Mouse (Mus musculus) ES-E14 (cell line): Measurements from ENCODE around the gene Mllt3. TPM values are rescaled to one million over a fixed set of nuclear protein-coding genes. Genes with fewer than 3 reads are reported as not detected.
"Not testable (repeated sequence)": the region's sequence is repeated elsewhere in the genome, so short reads cannot be mapped to it uniquely, and the experiment has no call there.

Source experiments
- DNase-seq: peaks from one replicate; pipeline ENCODE4 v3.0.0-alpha.2; 2013; ENCODE audit warnings: low read depth, low spot score
- H3K27ac ChIP-seq: 2 replicates; pipeline ENCODE4 v1.5.1; 2012; ENCODE audit warnings: low read depth, mild to moderate bottlenecking, low read length, moderate library complexity, mixed read lengths; ENCODE audit not compliant: poor library complexity, insufficient read depth, severe bottlenecking
- H3K36me3 ChIP-seq: 2 replicates; pipeline ENCODE4 v1.6.1; 2012; ENCODE audit warnings: mild to moderate bottlenecking, low read length, moderate library complexity, mixed read lengths; ENCODE audit not compliant: control insufficient read depth, poor library complexity, insufficient read depth, severe bottlenecking
- H3K4me1 ChIP-seq, 2 experiments: fragments of 150-350 bp in 1 of 2; sonication (generic) in 1 of 2; 2 replicates each; pipeline ENCODE4 v1.6.1; 2012; ENCODE audit warnings: low read length in 2 of 2, mild to moderate bottlenecking in 1 of 2, mixed read lengths in 1 of 2; ENCODE audit not compliant: control insufficient read depth in 2 of 2, insufficient read depth in 2 of 2, poor library complexity in 1 of 2
- H3K4me3 ChIP-seq, 2 experiments: fragments of 150-350 bp in 1 of 2; sonication (generic) in 1 of 2; 2 replicates each; pipeline ENCODE4 v1.5.1; 2012; ENCODE audit warnings: low read length in 2 of 2, low read depth in 1 of 2, mild to moderate bottlenecking in 1 of 2, mixed read lengths in 1 of 2; ENCODE audit not compliant: insufficient read depth in 1 of 2, poor library complexity in 1 of 2, severe bottlenecking in 1 of 2
- H3K9ac ChIP-seq: 2 replicates; pipeline ENCODE4 v1.6.1; 2012; ENCODE audit warnings: low read depth, mild to moderate bottlenecking, low read length, mixed read lengths; ENCODE audit not compliant: poor library complexity, insufficient read depth, severe bottlenecking
- H3K9me3 ChIP-seq: fragments of 150-350 bp; sonication (generic); 2 replicates; pipeline ENCODE4 v1.6.1; 2012; ENCODE audit warnings: low read depth, mild to moderate bottlenecking, low read length; ENCODE audit not compliant: control insufficient read depth, insufficient read depth
- CHD2 ChIP-seq: IDR thresholded peaks from 2 replicates; pipeline ENCODE4 v1.6.1; 2014; ENCODE audit warnings: mild to moderate bottlenecking, low read depth, low read length, inconsistent platforms
- HCFC1 ChIP-seq: IDR thresholded peaks from 2 replicates; pipeline ENCODE4 v1.6.1; 2012; ENCODE audit warnings: low read length, inconsistent platforms, borderline replicate concordance; ENCODE audit not compliant: insufficient read depth
- MAFK ChIP-seq: IDR thresholded peaks from 2 replicates; pipeline ENCODE4 v1.6.1; 2014; ENCODE audit warnings: mild to moderate bottlenecking, low read depth, low read length, inconsistent platforms; ENCODE audit not compliant: insufficient read depth
- ZC3H11A ChIP-seq: IDR thresholded peaks from 2 replicates; pipeline ENCODE4 v1.6.1; 2012; ENCODE audit warnings: low read depth, mild to moderate bottlenecking, inconsistent platforms, low read length, borderline replicate concordance
- ZNF384 ChIP-seq: IDR thresholded peaks from 2 replicates; pipeline ENCODE4 v1.6.1; 2012; ENCODE audit warnings: low read depth, low read length, inconsistent platforms
- in situ Hi-C, 2 experiments: fragments of 600-800 bp; cut with MboI; formaldehyde crosslinking; loops; one replicate each; pipeline ENCODE4 v1.15.1; 2025; ENCODE audit warnings: low sequenced_read_pairs in 2 of 2, inconsistent platforms in 1 of 2; ENCODE audit not compliant: unreplicated experiment in 2 of 2
- total RNA-seq: library from RNA; depleted of rRNA; stranded (reverse); fragments of 300-350 nt; gene quantifications from 2 replicates; pipeline ENCODE4 v1.2.3, GENCODE M21; 2012

Mllt3 gene
- total RNA-seq, 1 experiment: 11.1 TPM

- DNase-seq: no peak
- TF ChIP-seq HCFC1 (no peak), ZNF384 (no peak), CHD2 (no peak), MAFK (no peak), ZC3H11A (no peak)
- in situ Hi-C loops: no loop called here
- Histone ChIP-seq H3K9ac (no peak overlapping the region), H3K4me1 (no peaks in the 10 kb centered on the region), H3K4me3 (no peak overlapping the region), H3K36me3 (no peaks in the 10 kb centered on the region), H3K27ac (no peak overlapping the region), H3K9me3 (no peaks in the 10 kb centered on the region)
Measured at GRCm38 (mm10) chr4:87977820-87978448, 55.2 kb downstream of the Mllt3 start.

DNA sequence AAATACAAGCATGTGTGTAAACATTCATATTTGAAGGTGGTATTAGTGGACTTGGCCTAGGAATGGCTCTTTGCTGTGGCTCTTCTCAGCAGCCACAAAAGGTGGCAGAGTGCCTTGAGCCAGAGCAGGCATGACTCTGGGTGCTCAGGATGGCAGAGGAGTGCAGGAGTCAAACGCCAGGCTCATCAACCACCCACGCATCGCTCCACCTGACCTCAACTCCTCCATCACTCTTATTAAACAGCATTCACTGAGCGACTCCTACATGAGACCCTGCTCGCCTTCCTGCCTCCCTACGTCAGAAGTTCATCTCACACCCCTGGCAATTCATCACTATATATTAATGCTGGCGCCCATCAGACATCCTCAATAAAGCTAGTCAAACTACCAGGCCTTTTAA, 67.3 kb downstream of the Mllt3 start:
- TF ChIP-seq ZNF384: no peak
- TF ChIP-seq HCFC1: no peak
- no peak for TF ChIP-seq MAFK
- TF ChIP-seq CHD2: no peak
- TF ChIP-seq ZC3H11A: no peak
- H3K9ac ChIP-seq: no peak overlapping the region
- H3K4me3 ChIP-seq: no peak overlapping the region
- H3K27ac ChIP-seq: no peak overlapping the region
- H3K4me1 ChIP-seq: no peaks in the 10 kb centered on the region; a peak in 1 of 4 replicates
- DNase-seq: no peak
- no peaks in the 10 kb centered on the region for H3K9me3 ChIP-seq
- H3K36me3 ChIP-seq: no peaks in the 10 kb centered on the region
- in situ Hi-C loops: no loop called here

DNA sequence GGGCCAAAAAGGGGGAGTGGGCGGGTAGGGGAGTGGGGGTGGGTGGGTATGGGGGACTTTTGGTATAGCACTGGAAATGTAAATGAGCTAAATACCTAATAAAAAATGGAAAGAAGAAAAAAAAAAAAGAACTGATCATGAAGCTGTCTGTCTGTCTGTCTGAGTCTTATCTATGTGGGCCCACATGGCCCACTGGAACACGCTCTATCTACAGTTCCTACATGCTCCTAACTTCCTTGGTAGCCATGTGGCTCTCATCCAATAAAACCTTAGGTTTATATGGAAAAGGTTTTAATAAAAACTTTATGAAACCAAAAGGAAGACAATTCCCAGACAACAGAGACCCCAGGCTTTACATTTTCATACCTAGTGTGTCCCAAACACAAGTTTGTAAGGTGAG, 68.3 kb downstream of the Mllt3 start:
- H3K27ac ChIP-seq, H3K9me3 ChIP-seq, H3K4me3 ChIP-seq, H3K9ac ChIP-seq, in situ Hi-C loops, DNase-seq, H3K36me3 ChIP-seq, H3K4me1 ChIP-seq: not testable (repeated sequence)

DNA sequence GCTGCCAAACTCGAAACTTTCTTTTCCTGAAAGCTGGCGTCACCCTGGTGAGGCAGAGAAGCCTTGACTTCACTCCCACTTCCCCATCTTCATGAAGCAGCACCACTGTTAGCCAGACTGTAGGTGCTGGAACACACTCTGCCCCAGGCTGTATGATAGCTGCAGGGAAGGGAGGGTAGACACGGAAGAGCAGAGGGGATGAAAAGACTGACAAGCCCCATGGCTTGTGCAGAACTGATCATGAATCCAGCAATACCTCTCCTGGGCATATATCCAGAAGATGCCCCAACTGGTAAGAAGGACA, 69.4 kb downstream of the Mllt3 start:
- TF ChIP-seq ZNF384 (no peak), HCFC1 (no peak), ZC3H11A (no peak), MAFK (no peak), CHD2 (no peak)
- in situ Hi-C loops: no loop called here
- H3K4me3 ChIP-seq: no peak overlapping the region

GRCm38 (mm10) chr4:87963055-87963772, 70.0 kb downstream of the Mllt3 start:
- no peak overlapping the region for H3K4me3 ChIP-seq
- no peaks in the 10 kb centered on the region for H3K9me3 ChIP-seq
- H3K4me1 ChIP-seq: no peaks in the 10 kb centered on the region
- no peak for TF ChIP-seq ZC3H11A
- TF ChIP-seq CHD2: no peak
- TF ChIP-seq ZNF384: no peak
- no peak for TF ChIP-seq MAFK
- no peak for TF ChIP-seq HCFC1
- no peak overlapping the region for H3K27ac ChIP-seq
- in situ Hi-C loops: no loop called here
- no peak overlapping the region for H3K9ac ChIP-seq
- H3K36me3 ChIP-seq: no peaks in the 10 kb centered on the region
- no peak for DNase-seq

More for the DNA sequence above, 69.4 kb downstream of the Mllt3 start:
- Histone ChIP-seq H3K9ac (no peak overlapping the region), H3K9me3 (no peaks in the 10 kb centered on the region), H3K4me1 (no peaks in the 10 kb centered on the region), H3K36me3 (no peaks in the 10 kb centered on the region), H3K27ac (no peak overlapping the region)
- no peak for DNase-seq
